Mouse (Mus musculus) midbrain, postnatal 0 days (tissue): Measurements from ENCODE around the gene Ostm1. TPM values are rescaled to one million over a fixed set of nuclear protein-coding genes. Genes with fewer than 3 reads are reported as not detected.
A peak's percentile ranks its signal among the peaks of the same experiment; 100 is the strongest.

ENCODE experiments used
- ATAC-seq: fragments of 200-750 bp; cut with Nextera tagmentation; 2 replicates; pipeline ENCODE4 v1.8.0; 2017; ENCODE audit warnings: moderate number of reproducible peaks, mild to moderate bottlenecking, moderate TSS enrichment, moderate library complexity; ENCODE audit not compliant: low FRiP score
- DNase-seq: peaks from one replicate; pipeline ENCODE4 v3.0.0-alpha.2; 2015; ENCODE audit warnings: low spot score
- H3K27ac ChIP-seq: fragments of 300-500 bp; sonication (generic); 2 replicates; pipeline ENCODE4 v1.5.1; 2014; ENCODE audit warnings: low read depth, mild to moderate bottlenecking, low read length, mixed read lengths
- H3K27me3 ChIP-seq: fragments of 300-500 bp; sonication (generic); 2 replicates; pipeline ENCODE4 v1.6.1; 2014; ENCODE audit warnings: low read length, control low read depth, mixed read lengths; ENCODE audit not compliant: insufficient read depth
- H3K36me3 ChIP-seq: fragments of 300-500 bp; sonication (generic); 2 replicates; pipeline ENCODE4 v1.6.1; 2014; ENCODE audit warnings: low read length, control low read depth, mixed read lengths; ENCODE audit not compliant: insufficient read depth
- H3K4me1 ChIP-seq: fragments of 300-500 bp; sonication (generic); 2 replicates; pipeline ENCODE4 v1.6.1; 2014; ENCODE audit warnings: mild to moderate bottlenecking, control low read depth, antibody characterized with exemption, low read length, mixed read lengths; ENCODE audit not compliant: insufficient read depth
- H3K4me2 ChIP-seq: fragments of 300-500 bp; sonication (generic); 2 replicates; pipeline ENCODE4 v1.6.1; 2014; ENCODE audit warnings: low read depth, mild to moderate bottlenecking, low read length, mixed read lengths; ENCODE audit not compliant: poor library complexity, severe bottlenecking
- H3K4me3 ChIP-seq: fragments of 300-500 bp; sonication (generic); 2 replicates; pipeline ENCODE4 v1.5.1; 2014; ENCODE audit warnings: low read depth, mild to moderate bottlenecking, low read length, moderate library complexity
- H3K9ac ChIP-seq: fragments of 300-500 bp; sonication (generic); replicated peaks from 2 replicates; pipeline ENCODE4 v1.6.1; 2014; ENCODE audit warnings: mild to moderate bottlenecking, low read length, moderate library complexity, mixed read lengths; ENCODE audit not compliant: poor library complexity, severe bottlenecking
- H3K9me3 ChIP-seq: fragments of 300-500 bp; sonication (generic); 2 replicates; pipeline ENCODE4 v1.6.1; 2016; ENCODE audit warnings: low read length, control low read depth
- CTCF ChIP-seq: IDR thresholded peaks from 2 replicates; pipeline ENCODE4 v1.5.1; 2016; ENCODE audit warnings: antibody characterized with exemption, mild to moderate bottlenecking
- WGBS: fragments of 180-500 bp; shearing (Covaris S2); extraction: QIAGEN DNeasy Blood & Tissue Kit; methylation state at CpG from one replicate; pipeline ENCODE4 v1.1.7; 2014; 5-methylcytosine and 5-hydroxymethylcytosine counted together
- polyA plus RNA-seq: library from polyadenylated mRNA; unstranded; fragments of >200 nt; fragmentation: Nextera tagmentation; extraction: Ambion mirVana; gene quantifications from 2 replicates; pipeline ENCODE4 v1.2.1, GENCODE M21; 2015
- total RNA-seq: library from RNA; depleted of rRNA; stranded (reverse); fragments of >200 nt; gene quantifications from 2 replicates; pipeline ENCODE4 v1.2.3, GENCODE M21; 2014

The Ostm1 gene
- total and polyA plus RNA-seq, 2 experiments from 2014 or later, result 40.0 to 46.6 TPM

DNA sequence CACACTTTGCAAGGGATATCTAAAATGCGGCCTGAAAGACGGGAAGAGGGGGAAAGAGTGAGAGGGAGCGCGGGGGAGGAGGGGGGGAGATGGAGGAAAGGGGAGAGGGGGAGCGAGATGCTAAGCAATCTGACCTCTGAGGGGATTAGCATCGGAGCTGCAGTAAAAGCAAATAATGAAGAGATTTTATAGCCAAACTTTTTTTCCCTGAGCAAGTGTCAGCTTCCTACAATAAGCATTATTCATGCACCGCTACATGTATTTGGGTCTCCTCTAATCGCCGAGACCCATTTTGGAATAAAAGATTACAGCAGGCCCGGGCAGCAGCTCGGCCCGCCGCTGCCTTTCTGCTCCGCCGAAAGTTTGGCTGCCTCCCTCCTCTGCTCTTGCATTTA lies 5.3 kb upstream of the Ostm1 start:
- H3K27me3 ChIP-seq, result peaks cover 70% of the 10 kb centered on the region
- H3K9me3 ChIP-seq, result no peaks in the 10 kb centered on the region
- H3K36me3 ChIP-seq, result no peaks in the 10 kb centered on the region
- H3K27ac ChIP-seq, result no peak overlapping the region
- H3K4me3 ChIP-seq, result no peak overlapping the region
- no peak for ATAC-seq
- H3K4me1 ChIP-seq, result no peaks in the 10 kb centered on the region
- no peak overlapping the region for H3K9ac ChIP-seq
- 0 out of 2 replicates have a peak overlapping the region, but pooled peaks have one; percentile 2 for H3K4me2 ChIP-seq
- no peak for DNase-seq
- WGBS, result 5% methylated on average over 15 of the region's 15 CpGs
- TF ChIP-seq CTCF, result no peak

DNA sequence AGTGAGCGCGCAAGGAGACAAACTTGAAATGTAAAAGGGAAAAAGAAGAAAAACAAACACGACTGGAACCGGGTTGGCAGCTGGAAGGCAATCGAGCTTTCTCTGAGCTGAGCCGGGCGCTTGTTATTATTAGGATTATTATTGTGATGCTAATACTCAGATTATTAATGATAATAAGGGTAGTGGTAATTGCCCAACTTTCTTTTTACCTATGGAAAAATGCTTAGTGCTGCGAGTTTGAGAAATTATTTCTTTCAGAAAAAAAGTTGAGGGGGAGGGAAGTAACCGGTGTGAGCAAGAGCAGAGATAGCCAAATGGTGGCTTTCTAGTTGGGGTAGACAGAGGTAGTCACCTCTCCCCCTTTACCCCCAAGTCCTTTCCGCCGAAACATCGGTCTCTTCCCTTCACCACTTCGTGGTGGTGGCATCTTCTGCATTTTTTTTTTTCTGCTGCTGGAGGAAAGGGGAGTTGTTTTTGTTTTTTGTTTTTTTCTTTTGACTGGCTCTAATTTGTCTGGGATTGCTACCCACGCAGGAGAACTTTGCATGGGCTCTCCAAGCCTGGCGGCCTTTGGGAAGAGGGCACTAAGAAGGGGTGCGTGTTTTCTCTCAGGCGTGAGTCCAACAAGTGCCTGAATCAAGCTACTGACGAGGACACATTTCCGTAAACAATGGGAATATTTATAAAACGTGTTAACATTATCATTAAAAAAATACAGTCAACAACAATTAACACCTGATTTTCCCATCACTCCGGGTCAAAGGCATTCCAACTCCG lies 4.7 kb upstream of the Ostm1 start:
- H3K9ac ChIP-seq, result no peak overlapping the region
- H3K9me3 ChIP-seq, result no peaks in the 10 kb centered on the region
- TF ChIP-seq CTCF, result no peak
- no peak for DNase-seq
- H3K36me3 ChIP-seq, result no peaks in the 10 kb centered on the region
- H3K27me3 ChIP-seq, result peaks cover 67% of the 10 kb centered on the region
- no peak overlapping the region for H3K27ac ChIP-seq
- peak overlapping the region; percentile 12; the same call in 1 of the 2 replicates for H3K4me3 ChIP-seq
- H3K4me2 ChIP-seq, result 0 out of 2 replicates have a peak overlapping the region, but pooled peaks have one; percentile 41
- H3K4me1 ChIP-seq, result no peaks in the 10 kb centered on the region
- WGBS, result 2% methylated on average over 22 of the region's 22 CpGs
- no peak for ATAC-seq

- Histone ChIP-seq H3K27me3 (peaks cover 68% of the 10 kb centered on the region), H3K4me3 (peak overlapping the region; percentile 12; the same call in 1 of the 2 replicates), H3K27ac (no peak overlapping the region), H3K9ac (no peak overlapping the region), H3K4me1 (no peaks in the 10 kb centered on the region), H3K4me2 (peak overlapping the region; percentile 41), H3K9me3 (no peaks in the 10 kb centered on the region), H3K36me3 (no peaks in the 10 kb centered on the region)
- DNase-seq (no peak), ATAC-seq (no peak)
- under 1% methylated on average over 40 of the region's 41 CpGs for whole genome bisulfite sequencing
- no peak; the same call in 1 of the 2 replicates for TF ChIP-seq CTCF
Measured at GRCm38 (mm10) chr10:42579475-42580130, 4.0 kb upstream of the Ostm1 start.

DNA sequence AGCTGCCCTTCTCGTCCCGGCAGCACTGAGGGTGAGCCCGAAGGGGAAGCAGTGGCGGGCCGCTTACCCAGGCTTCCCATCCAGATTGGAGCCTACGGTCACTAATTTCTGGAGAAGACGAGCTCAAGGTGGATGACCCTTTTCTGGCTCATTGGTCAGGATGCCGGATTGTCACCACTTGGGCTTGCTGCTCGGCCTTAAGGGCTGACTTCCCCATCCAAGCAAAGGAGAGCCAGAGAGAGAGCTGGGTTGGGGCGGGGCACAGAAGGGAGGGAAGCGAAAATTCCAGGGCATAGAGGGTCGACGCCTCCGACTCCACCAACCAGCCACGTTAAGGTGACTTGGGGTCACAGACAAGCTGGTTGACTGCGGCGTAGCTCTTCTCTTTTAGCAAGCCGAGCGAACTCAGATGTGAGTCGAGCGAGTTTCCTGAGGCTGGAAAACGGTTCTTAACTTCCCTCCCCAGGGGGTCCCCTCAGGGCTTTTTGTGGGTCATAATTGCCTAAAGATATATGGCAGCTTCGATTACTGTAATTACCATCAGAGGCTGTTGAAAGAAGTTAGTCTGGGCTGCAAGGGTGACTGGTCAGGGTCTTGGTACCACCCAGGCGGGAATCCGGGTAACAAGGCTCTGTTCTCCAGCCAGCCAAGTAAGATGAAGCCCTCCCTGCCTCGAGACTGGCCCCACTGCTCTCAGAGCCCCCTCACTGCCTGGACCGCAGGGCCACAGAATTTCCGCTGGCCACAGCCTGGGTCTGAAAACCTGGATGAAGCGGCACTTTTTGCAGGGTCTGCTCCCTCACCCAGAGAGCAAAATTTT lies 3.3 kb upstream of the Ostm1 start:
- no peak for ATAC-seq
- H3K9ac ChIP-seq, result no peak overlapping the region

GRCm38 (mm10) chr10:42580951-42581277 lies 2.7 kb upstream of the Ostm1 start:
- no peak for TF ChIP-seq CTCF
- ATAC-seq (no peak), DNase-seq (no peak)
- Histone ChIP-seq H3K4me3 (peak overlapping the region; percentile 14; the same call in 1 of the 2 replicates), H3K36me3 (no peaks in the 10 kb centered on the region), H3K4me2 (peak overlapping the region; percentile 2; the same call in 1 of the 2 replicates), H3K4me1 (no peaks in the 10 kb centered on the region), H3K27ac (no peak overlapping the region), H3K9me3 (no peaks in the 10 kb centered on the region), H3K9ac (no peak overlapping the region), H3K27me3 (peaks cover 70% of the 10 kb centered on the region)
- WGBS, result 19% methylated on average over 7 of the region's 7 CpGs

More for the DNA sequence above, 3.3 kb upstream of the Ostm1 start:
- no peaks in the 10 kb centered on the region for H3K9me3 ChIP-seq
- peaks cover 68% of the 10 kb centered on the region for H3K27me3 ChIP-seq
- peak overlapping the region; percentile 14; the same call in 1 of the 2 replicates for H3K4me3 ChIP-seq
- DNase-seq, result no peak
- H3K4me1 ChIP-seq, result no peaks in the 10 kb centered on the region
- WGBS, result 3% methylated on average over 29 of the region's 29 CpGs
- no peak overlapping the region for H3K27ac ChIP-seq
- H3K4me2 ChIP-seq, result peak overlapping the region; percentile 41
- TF ChIP-seq CTCF, result no peak
- H3K36me3 ChIP-seq, result no peaks in the 10 kb centered on the region
